Mouse (Mus musculus): ENCODE measurements around the gene Tmem212.

Tmem212 gene

DNA sequence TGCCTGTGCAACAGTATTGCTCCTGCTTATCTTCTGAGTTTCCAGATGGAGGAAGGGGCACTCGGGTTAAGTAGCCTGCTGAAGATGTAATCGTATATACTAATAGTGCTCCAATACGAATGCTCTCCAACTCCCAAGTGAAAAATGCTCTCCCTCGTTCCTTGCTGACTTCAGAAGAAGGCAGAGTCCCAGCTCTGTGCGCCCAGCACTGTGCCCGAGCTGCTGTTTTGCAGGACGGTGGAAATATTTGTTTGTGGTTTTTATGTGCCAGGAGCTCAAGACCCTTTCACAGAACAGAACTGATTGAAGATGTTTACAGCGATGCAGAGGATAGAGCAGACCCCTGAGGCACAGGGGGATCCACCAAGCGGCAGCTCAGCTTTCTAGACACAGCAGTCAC lies 55.9 kb downstream of the Tmem212 start:
- DNase-seq = no peak

DNA sequence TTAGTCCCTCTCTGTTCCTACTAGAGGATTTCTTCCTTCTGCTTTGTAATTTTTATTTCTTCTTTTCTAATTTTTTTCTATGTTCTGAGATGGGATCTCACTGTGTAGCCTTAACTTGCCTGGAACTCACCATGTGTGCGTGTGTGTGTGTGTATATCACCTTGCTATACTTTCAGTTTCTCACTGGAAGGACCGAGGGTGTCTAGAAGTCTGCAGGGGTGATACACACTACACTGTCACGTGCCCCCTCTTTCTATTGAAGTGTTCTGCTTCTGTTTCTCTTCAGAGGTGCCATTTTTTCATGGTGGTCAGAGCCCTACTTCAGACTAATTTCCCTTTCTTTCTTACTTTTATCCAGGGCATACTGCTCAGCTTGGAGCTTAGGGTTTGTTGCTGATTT lies 56.4 kb downstream of the Tmem212 start:
- no peak for DNase-seq

- DNase-seq = no peak
These were observed 56.9 kb downstream of the Tmem212 start for GRCm38 (mm10) chr3:27839231-27839630.

DNA sequence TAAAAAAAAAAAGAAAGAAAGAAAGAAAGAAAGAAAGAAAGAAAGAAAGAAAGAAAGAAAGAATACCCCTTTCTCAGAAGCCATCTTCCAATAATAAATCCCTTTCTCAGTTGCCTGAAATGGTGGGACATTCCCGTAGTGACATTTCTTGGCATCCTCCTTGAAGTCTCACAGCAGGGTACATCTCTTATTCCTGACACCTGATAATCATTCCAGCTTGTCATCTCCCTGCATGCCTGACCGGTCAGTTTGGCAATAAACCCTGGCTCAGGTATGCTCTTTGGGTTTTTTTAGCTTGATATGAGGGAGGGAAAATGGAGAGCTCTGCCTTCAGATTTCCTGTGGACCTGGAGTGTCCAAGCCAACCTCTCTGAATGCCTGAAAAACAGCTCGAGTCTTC lies 59.9 kb downstream of the Tmem212 start:
- no peak for DNase-seq

DNA sequence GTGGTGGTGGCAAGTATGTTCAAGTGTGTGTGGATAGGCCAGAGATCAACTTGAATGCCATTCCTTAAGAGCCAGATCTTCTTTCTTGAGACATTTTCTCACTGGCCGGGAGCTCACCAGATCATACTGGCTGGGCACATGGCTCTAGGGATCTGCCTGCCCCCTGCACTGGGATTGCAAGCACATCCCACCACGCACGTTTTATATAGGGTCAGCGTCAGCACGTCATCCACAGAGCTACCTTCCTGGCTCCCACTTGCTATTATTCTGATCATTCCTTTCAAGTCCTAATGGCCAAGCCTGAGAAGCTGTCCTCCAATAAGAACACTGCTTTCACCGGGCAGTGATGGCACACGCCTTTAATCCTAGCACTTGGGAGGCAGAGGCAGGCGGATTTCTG lies 60.4 kb downstream of the Tmem212 start:
- DNase-seq = no peak

DNA sequence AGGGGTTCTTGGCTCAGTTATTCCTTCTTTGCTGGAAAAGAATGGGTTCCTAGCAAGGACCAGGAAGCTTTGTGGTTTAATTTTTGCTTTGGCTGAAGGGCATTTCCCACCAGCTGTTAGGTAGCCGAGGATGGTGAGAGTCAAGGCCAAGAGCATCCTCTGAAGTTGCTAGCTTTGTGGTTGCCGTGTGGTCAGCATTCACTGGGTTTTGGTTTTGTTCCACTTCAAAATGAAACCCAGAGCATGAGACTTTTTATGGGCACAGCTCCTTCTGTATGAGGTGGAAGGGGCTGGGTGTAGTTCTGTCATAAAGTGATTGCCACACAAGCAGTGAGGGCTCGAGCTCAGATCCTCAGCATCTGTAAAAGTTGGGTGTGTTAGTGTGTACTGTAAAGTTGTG lies 67.4 kb downstream of the Tmem212 start:
- DNase-seq = no peak

GRCm38 (mm10) chr3:27827236-27827635 lies 68.9 kb downstream of the Tmem212 start:
- no peak for DNase-seq

GRCm38 (mm10) chr3:27825985-27826384 lies 70.2 kb downstream of the Tmem212 start:
- no peak for DNase-seq
